In the genomic region with DNA sequence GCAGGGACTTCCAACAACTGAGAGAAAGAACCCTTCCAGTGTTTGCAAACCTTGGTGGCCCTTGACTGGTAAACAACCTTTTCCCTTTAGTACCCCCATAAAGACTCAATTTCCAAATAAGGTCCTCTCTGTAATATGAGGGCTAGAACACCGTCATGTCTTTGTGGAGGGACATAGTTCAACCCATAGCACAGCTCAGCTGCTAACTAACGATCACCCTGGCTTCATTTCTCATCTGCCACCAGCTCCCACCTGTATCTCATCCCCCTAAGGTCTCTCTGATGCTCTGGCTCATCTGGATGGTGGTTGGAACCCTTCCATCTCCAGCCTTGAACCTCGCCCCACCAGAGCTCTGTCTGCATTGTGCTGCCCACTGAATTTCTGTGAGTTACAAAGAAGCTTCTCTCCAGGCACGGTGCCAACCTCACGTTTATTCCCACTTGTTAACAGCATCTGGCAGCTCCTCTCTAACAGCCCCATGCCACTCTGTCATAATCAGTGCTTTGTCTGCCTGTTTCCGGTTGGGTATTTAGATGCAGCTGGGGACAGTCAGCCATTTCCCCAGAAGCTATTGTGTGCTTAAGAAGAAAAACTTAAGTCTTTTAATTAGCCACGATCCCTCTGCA, we compare ENCODE assay signal across 9 mouse cellular contexts.
DNase-seq lines count a peak whose midpoint lies in the region.
"Had no signal": no experiment of that assay in that cellular context is flagged by ENCODE, and none has a peak within 500 bp of the region (broad histone marks: within the 10 kb centered on the region; RNA-seq: fewer than 3 reads in every experiment).

No protein-coding gene starts in this region.

- DNase-seq in adrenal gland, postnatal 14 days = peak; percentile 42
- DNase-seq in adrenal gland, adult (ENCODE audit: inconsistent age in 2 of 2, low spot score in 1 of 2) = no peak
- peak; percentile 66 for DNase-seq in kidney, postnatal 14 days
- no peak for DNase-seq in kidney, adult 18-20 months
- DNase-seq in Muller cell, postnatal 12 days (ENCODE audit: inconsistent ontology term) = peak; percentile 66
- DNase-seq in layer of hippocampus, postnatal 10 days (ENCODE audit: low spot score in 2 of 2) = peak; percentile 37 to 41
- no peak for DNase-seq in thymus, postnatal 25 days
- DNase-seq in cerebellum, postnatal 36 days = no peak
- DNase-seq: spleen, adult 18-20 months had no signal

Comparison
In these comparisons a context has a peak if more than half of its experiments do, and no peak if none do; other contexts are left out.
1. DNase-seq: peak in adrenal gland, postnatal 14 days (single experiment), kidney, postnatal 14 days (single experiment), Muller cell, postnatal 12 days (single experiment) and layer of hippocampus, postnatal 10 days (2 of 2); none in adrenal gland, adult (0 of 2), kidney, adult 18-20 months (single experiment), thymus, postnatal 25 days (single experiment) and cerebellum, postnatal 36 days (0 of 2).